13 mouse cellular contexts compared by ENCODE assay signal in the genomic region with DNA sequence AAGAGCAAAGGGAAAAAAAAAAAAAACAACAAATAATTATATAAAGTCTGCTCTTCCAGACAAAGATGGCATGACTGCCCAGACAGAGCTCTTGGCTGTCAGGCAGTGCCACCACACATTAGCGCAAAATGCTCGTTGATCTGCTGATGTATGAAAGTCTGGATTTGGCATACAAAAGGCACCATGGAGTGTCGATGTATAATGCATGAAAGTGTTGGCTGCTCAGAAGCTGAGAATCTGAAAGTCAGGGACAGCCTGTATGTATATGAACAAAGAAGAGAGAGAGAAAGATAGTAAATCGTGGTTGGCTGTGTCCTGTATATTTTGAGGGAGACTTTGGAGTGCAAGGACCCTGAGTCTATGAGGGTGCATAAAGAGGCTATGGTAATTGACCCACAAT.
DNase-seq lines count a peak whose midpoint lies in the region.
"Had no signal": no experiment of that assay in that cellular context is flagged by ENCODE, and none has a peak within 500 bp of the region (broad histone marks: within the 10 kb centered on the region; RNA-seq: fewer than 3 reads in every experiment).

No protein-coding gene starts in this region.

- peak; percentile 1 for DNase-seq in embryo, embryonic 11 days
- DNase-seq in embryo, embryonic 10.5 days (ENCODE audit: low spot score), result no peak
- peak; percentile 29 for DNase-seq in left cerebral cortex, postnatal 4 days
- DNase-seq in left cerebral cortex, adult 11 months (ENCODE audit: low spot score), result no peak
- DNase-seq in mesoderm, embryonic 11.5 days (ENCODE audit: low read depth, low spot score), result peak; percentile 4
- DNase-seq in retina, postnatal 1 day, result peak; percentile 7
- no peak for DNase-seq in gastrocnemius, postnatal 4 days (ENCODE audit: low spot score in 2 of 2)
- DNase-seq: adrenal gland, adult 8-10 months; cerebellum, adult 2 months; gastrocnemius, postnatal 10 days; kidney, adult 18-20 months; kidney, postnatal 10 days; thymus, postnatal 36 days had no signal

- intact Hi-C loops in left cerebral cortex, postnatal 4 days (cut with DNase I), result no loop called here

Comparison
In these comparisons a context has a peak if more than half of its experiments do, and no peak if none do; other contexts are left out.
1. DNase-seq: peak in embryo, embryonic 11 days (single experiment), left cerebral cortex, postnatal 4 days (single experiment), mesoderm, embryonic 11.5 days (single experiment) and retina, postnatal 1 day (single experiment); none in embryo, embryonic 10.5 days (single experiment), left cerebral cortex, adult 11 months (single experiment) and gastrocnemius, postnatal 4 days (0 of 2).